Mouse (Mus musculus): Measurements from ENCODE around the gene Dnm1. TPM values are rescaled to one million over a fixed set of nuclear protein-coding genes. Genes with fewer than 3 reads are reported as not detected.

Gene Dnm1
- total and polyA plus RNA-seq, 2 experiments from 2014 or later, result 107 to 170 TPM

DNA sequence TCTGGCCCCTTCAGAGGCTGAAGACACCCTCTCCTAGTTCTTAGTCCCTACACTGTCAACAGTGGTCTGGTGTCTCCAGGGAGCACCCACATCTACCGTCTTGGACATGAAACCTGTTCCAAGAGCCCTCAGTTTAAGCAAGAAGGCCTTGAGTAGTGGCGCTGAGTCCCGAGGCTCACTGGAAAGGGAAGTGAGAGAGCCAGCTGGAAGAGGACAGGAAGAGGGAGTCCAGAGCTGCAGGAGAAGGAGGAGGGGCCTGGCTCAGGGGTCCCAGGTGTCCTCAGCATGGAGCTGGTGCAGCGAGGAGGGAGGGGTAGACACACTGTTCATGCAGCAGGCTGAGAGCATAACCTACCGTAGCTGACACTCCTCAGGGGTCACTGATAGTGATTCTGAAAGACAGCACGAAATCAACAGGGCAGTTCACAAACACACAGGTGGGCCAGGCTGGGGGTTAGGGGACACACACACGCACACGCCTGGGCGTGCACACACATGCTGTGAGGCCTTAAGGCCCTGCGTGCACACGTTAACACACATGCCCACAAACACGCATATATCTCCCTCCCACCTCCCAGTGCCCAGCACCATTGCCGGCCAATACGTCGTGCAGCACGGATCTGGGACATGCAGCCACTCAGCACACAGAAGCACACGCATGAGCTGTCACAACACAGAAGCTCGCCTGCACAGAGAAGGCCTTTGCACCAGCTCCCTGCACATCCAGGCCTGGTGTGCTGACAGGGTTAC is 42.9 kb downstream of the Dnm1 start:
- DNase-seq (ENCODE audit: low spot score), result no peak
- no peak for TF ChIP-seq CTCF (IDR thresholded peaks at IDR 0.05)
- Histone ChIP-seq H3K36me3 (ENCODE audit: insufficient read depth, low read length) (peaks cover 55% of the 10 kb centered on the region), H3K9ac (replicated peaks; ENCODE audit: low read length, poor library complexity, severe bottlenecking) (no peak overlapping the region), H3K4me1 (ENCODE audit: insufficient read depth, low read length) (peaks cover 10% of the 10 kb centered on the region; the same call in 1 of the 2 replicates), H3K4me3 (ENCODE audit: low read depth, low read length) (no peak overlapping the region), H3K27me3 (ENCODE audit: insufficient read depth, low read length) (no peaks in the 10 kb centered on the region), H3K4me2 (ENCODE audit: low read depth, low read length, poor library complexity, severe bottlenecking) (no peak overlapping the region), H3K9me3 (ENCODE audit: low read length) (no peaks in the 10 kb centered on the region), H3K27ac (ENCODE audit: low read depth, low read length) (no peak overlapping the region)
- 86% methylated on average over 18 of the region's 18 CpGs for WGBS
- ATAC-seq (ENCODE audit: low FRiP score), result no peak

DNA sequence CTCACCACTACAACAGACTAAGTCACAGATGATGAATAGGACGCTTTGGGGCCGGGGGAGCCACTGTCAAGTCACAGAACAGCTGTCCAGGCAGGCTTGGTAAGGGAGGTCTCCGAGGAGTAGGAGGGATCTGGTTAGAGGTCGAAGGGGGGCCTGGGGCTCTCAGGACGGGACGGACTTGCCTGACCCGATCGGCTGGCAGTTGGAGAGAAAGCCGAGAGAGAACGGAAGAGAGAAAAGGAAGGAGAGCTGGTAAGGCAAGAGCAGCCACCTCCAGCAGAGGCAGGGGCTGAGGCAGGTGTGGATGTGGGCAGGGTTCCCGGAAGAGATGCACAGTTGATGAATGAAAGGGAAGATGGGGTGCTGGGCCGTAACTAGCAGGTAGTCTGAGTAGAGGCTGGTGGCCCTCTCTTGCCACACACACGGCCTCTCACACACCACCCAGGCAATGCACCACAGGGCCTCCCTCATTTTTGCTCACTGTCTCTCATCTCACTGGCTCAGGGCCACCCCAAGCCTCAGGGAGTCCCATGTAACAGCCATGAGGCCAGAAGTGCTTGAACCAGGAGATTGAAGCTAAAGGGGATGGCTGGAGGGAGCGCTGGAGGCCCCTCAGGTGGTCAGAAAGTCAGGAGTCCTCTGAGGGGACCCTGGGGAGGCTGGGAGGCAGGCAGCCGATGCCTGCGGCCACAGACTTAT is 44.1 kb downstream of the Dnm1 start:
- Histone ChIP-seq H3K9me3 (ENCODE audit: low read length) (no peaks in the 10 kb centered on the region), H3K27me3 (ENCODE audit: insufficient read depth, low read length) (no peaks in the 10 kb centered on the region), H3K9ac (replicated peaks; ENCODE audit: low read length, poor library complexity, severe bottlenecking) (no peak overlapping the region), H3K4me3 (ENCODE audit: low read depth, low read length) (no peak overlapping the region), H3K4me1 (ENCODE audit: insufficient read depth, low read length) (peaks cover 10% of the 10 kb centered on the region; the same call in 1 of the 2 replicates), H3K4me2 (ENCODE audit: low read depth, low read length, poor library complexity, severe bottlenecking) (no peak overlapping the region), H3K36me3 (ENCODE audit: insufficient read depth, low read length) (peaks cover 62% of the 10 kb centered on the region), H3K27ac (ENCODE audit: low read depth, low read length) (no peak overlapping the region)
- DNase-seq (ENCODE audit: low spot score) (no peak), ATAC-seq (ENCODE audit: low FRiP score) (no peak)
- TF ChIP-seq CTCF (IDR thresholded peaks at IDR 0.05), result no peak
- 87% methylated on average over 16 of the region's 16 CpGs for WGBS

GRCm38 (mm10) chr2:32307941-32308760 is 45.0 kb downstream of the Dnm1 start:
- Histone ChIP-seq H3K4me3 (ENCODE audit: low read depth, low read length) (no peak overlapping the region), H3K4me1 (ENCODE audit: insufficient read depth, low read length) (peaks cover 10% of the 10 kb centered on the region; the same call in 1 of the 2 replicates), H3K27ac (ENCODE audit: low read depth, low read length) (no peak overlapping the region), H3K9me3 (ENCODE audit: low read length) (no peaks in the 10 kb centered on the region), H3K27me3 (ENCODE audit: insufficient read depth, low read length) (no peaks in the 10 kb centered on the region), H3K36me3 (ENCODE audit: insufficient read depth, low read length) (peaks cover 67% of the 10 kb centered on the region), H3K9ac (replicated peaks; ENCODE audit: low read length, poor library complexity, severe bottlenecking) (no peak overlapping the region), H3K4me2 (ENCODE audit: low read depth, low read length, poor library complexity, severe bottlenecking) (no peak overlapping the region)
- peak; percentile 72 for DNase-seq (ENCODE audit: low spot score)
- 55% methylated on average over 8 of the region's 8 CpGs for WGBS
- ATAC-seq (ENCODE audit: low FRiP score), result peak; percentile 15; the same call in 1 of the 2 replicates
- TF ChIP-seq CTCF (IDR thresholded peaks at IDR 0.05), result peak; percentile 92

DNA sequence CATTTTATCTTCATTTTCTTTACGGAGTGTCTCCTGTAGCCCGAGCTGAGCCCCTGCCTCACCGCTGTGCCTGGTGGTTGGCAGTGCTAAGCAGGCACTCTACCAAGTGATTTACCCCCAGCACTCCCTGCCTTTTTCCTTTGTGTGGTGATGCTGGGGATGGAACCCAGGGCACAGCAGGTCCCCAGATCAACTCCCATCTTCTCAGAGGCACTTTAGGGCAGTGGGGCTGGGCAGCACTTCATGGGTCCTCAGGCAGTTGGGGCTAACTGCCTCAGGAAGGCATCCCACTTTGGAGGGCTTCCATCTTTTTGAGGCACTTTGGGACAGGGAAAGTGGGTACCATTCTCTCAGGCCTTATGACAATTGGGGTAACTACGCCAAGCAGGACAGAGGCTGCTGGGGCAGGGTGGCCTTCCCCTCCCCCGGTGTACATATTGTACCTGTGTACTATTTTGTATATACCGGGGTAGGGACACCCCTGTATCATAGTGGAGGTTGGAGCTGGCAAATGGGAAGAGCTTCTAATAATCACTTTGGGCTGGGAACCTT is 45.8 kb downstream of the Dnm1 start:
- Histone ChIP-seq H3K4me2 (ENCODE audit: low read depth, low read length, poor library complexity, severe bottlenecking) (no peak overlapping the region), H3K4me1 (ENCODE audit: insufficient read depth, low read length) (peaks cover 10% of the 10 kb centered on the region; the same call in 1 of the 2 replicates), H3K9ac (replicated peaks; ENCODE audit: low read length, poor library complexity, severe bottlenecking) (no peak overlapping the region), H3K9me3 (ENCODE audit: low read length) (no peaks in the 10 kb centered on the region), H3K36me3 (ENCODE audit: insufficient read depth, low read length) (peaks cover 73% of the 10 kb centered on the region), H3K27me3 (ENCODE audit: insufficient read depth, low read length) (no peaks in the 10 kb centered on the region), H3K27ac (ENCODE audit: low read depth, low read length) (no peak overlapping the region), H3K4me3 (ENCODE audit: low read depth, low read length) (no peak overlapping the region)
- WGBS, result 83% methylated on average over 6 of the region's 6 CpGs
- no peak for TF ChIP-seq CTCF (IDR thresholded peaks at IDR 0.05)
- no peak for DNase-seq (ENCODE audit: low spot score)
- no peak for ATAC-seq (ENCODE audit: low FRiP score)

- Histone ChIP-seq H3K4me1 (ENCODE audit: insufficient read depth, low read length) (0 out of 2 replicates have a peak, but pooled peaks cover under 1% of the 10 kb centered on the region), H3K36me3 (ENCODE audit: insufficient read depth, low read length) (peaks cover 78% of the 10 kb centered on the region), H3K9ac (replicated peaks; ENCODE audit: low read length, poor library complexity, severe bottlenecking) (no peak overlapping the region), H3K27me3 (ENCODE audit: insufficient read depth, low read length) (no peaks in the 10 kb centered on the region), H3K9me3 (ENCODE audit: low read length) (no peaks in the 10 kb centered on the region), H3K4me2 (ENCODE audit: low read depth, low read length, poor library complexity, severe bottlenecking) (no peak overlapping the region), H3K4me3 (ENCODE audit: low read depth, low read length) (no peak overlapping the region), H3K27ac (ENCODE audit: low read depth, low read length) (no peak overlapping the region)
- no peak for TF ChIP-seq CTCF (IDR thresholded peaks at IDR 0.05)
- ATAC-seq (ENCODE audit: low FRiP score) (no peak), DNase-seq (ENCODE audit: low spot score) (no peak)
- 82% methylated on average over 9 of the region's 9 CpGs for WGBS
These were observed 47.0 kb downstream of the Dnm1 start for GRCm38 (mm10) chr2:32306176-32306575.

Measured in midbrain, postnatal 0 days (tissue).